In the genomic region with DNA sequence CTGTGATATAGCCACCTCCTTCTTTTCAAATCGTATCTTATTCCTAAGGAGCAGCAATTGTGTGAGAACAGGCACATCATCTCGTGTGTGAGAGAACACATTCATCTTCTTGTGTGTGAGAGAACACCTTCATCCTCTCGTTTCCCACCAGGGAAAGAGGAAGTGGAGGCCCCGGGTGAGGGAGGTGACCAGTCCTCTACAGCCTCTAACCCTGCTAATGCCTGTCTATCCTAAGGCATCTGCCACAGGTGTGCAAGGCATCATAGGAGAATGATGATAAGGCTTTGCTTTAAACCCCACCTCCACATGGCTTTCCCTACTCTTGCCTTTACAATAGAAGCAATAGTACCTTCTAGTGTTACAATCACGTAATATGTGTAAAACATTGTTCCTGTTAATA, we compare ENCODE assay signal across 15 mouse cellular contexts.
"Had no signal": no experiment of that assay in that cellular context is flagged by ENCODE, and none has a peak within 500 bp of the region (broad histone marks: within the 10 kb centered on the region; RNA-seq: fewer than 3 reads in every experiment).

No protein-coding gene starts in this region.

- ATAC-seq: liver, embryonic 12.5 days had no signal

- H3K9me3 ChIP-seq: limb, embryonic 15.5 days; liver, embryonic 12.5 days; midbrain, embryonic 10.5 days; neural tube, embryonic 15.5 days had no signal

- H3K9ac ChIP-seq: limb, embryonic 15.5 days; liver, embryonic 12.5 days; lung, embryonic 14.5 days; neural tube, embryonic 15.5 days had no signal

- H3K27me3 ChIP-seq: limb, embryonic 15.5 days; liver, embryonic 12.5 days; neural tube, embryonic 15.5 days had no signal

- H3K27ac ChIP-seq: limb, embryonic 15.5 days; liver, embryonic 12.5 days; midbrain, embryonic 10.5 days; neural tube, embryonic 15.5 days had no signal

- H3K4me1 ChIP-seq: neural tube, embryonic 15.5 days had no signal

- H3K4me2 ChIP-seq: limb, embryonic 15.5 days; lung, embryonic 14.5 days; neural tube, embryonic 15.5 days had no signal

- H3K4me3 ChIP-seq: limb, embryonic 15.5 days; liver, embryonic 12.5 days; midbrain, embryonic 10.5 days; myocyte; neural tube, embryonic 15.5 days had no signal

- H3K36me3 ChIP-seq: limb, embryonic 15.5 days; liver, embryonic 12.5 days; midbrain, embryonic 10.5 days; neural tube, embryonic 15.5 days had no signal

- DNase-seq: kidney, postnatal 36 days; layer of hippocampus, adult 9-11 months; layer of hippocampus, postnatal 36 days; lung, embryonic 14.5 days; lung, postnatal 10 days; lung, postnatal 4 days; midbrain, embryonic 14.5 days; right cerebral cortex, adult 18-20 months; right cerebral cortex, postnatal 25 days; thymus, postnatal 4 days had no signal
